Mouse (Mus musculus) megakaryocyte progenitor cell, adult 5-6 weeks (primary cell): Measurements from ENCODE around the gene Gm20388. TPM values are rescaled to one million over a fixed set of nuclear protein-coding genes. Genes with fewer than 3 reads are reported as not detected.
A peak's percentile ranks its signal among the peaks of the same experiment; 100 is the strongest.

Experiments
- ATAC-seq: replicated peaks from 2 replicates; pipeline ENCODE4 v1.8.0; 2016; ENCODE audit warnings: mild to moderate bottlenecking, moderate TSS enrichment, inconsistent platforms; ENCODE audit not compliant: poor library complexity
- total RNA-seq, 2 experiments: library from RNA; stranded (forward) in 1 of 2; stranded (reverse) in 1 of 2; fragments of 157-497, 149-512 nt in 1 of 2; fragments of 200-1000 nt in 1 of 2; gene quantifications; 2 replicates each; pipeline versions ENCODE4 v1.2.3 to v1.2.4; 2015 to 2017

Gene Gm20388
- total RNA-seq, 2 experiments from 2014 or later: 18.6 TPM; not detected in 1

GRCm38 (mm10) chr8:124317821-124318220 is 4407.2 kb downstream of the Gm20388 start:
- ATAC-seq: peak; percentile 40

GRCm38 (mm10) chr8:124318612-124319315 is 4408.1 kb downstream of the Gm20388 start:
- peak; percentile 47 for ATAC-seq

DNA sequence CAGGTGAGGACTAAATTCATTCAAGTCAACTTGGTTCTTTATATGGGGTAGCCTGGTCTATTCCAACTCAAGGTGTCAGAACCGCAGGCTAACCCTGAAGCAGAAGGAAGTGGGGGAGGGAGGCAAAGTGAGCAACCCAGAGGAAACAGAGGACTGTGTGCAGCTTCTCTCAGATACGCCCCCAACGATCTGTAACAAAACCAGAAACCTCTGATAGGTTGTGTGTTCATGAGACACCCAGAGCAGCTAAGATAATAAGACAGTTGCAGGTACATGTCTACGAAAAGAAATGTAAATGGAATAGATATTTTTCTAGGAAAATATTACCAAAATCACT is 4408.6 kb downstream of the Gm20388 start:
- ATAC-seq: 0 out of 2 replicates have a peak, but pooled peaks have one; percentile 10

- ATAC-seq: no peak
Measured at GRCm38 (mm10) chr8:124321227-124321840, 4410.7 kb downstream of the Gm20388 start.

GRCm38 (mm10) chr8:124323356-124323755 is 4412.7 kb downstream of the Gm20388 start:
- no peak for ATAC-seq

- ATAC-seq: no peak
Measured at GRCm38 (mm10) chr8:124328259-124328658, 4417.6 kb downstream of the Gm20388 start.

DNA sequence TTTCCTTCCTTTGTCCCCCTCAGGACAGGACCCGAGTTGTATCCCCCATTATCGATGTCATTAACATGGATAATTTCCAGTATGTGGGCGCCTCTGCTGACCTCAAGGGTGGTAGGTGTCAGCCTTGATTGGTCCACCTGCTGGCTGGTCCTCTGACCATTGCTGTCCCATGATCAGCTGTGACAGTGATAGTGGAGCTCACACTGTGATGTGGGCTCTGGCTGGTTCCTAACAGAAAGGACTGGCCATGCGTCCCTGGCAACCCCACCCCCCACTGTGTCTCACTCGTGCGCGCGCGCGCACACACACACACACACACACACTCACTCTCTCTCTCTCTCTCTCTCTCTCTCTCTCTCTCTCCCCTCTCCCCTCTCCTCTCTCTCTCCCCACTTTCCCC is 4419.0 kb downstream of the Gm20388 start:
- ATAC-seq: no peak

- ATAC-seq: no peak
Measured at GRCm38 (mm10) chr8:124330433-124330832, 4419.8 kb downstream of the Gm20388 start.

DNA sequence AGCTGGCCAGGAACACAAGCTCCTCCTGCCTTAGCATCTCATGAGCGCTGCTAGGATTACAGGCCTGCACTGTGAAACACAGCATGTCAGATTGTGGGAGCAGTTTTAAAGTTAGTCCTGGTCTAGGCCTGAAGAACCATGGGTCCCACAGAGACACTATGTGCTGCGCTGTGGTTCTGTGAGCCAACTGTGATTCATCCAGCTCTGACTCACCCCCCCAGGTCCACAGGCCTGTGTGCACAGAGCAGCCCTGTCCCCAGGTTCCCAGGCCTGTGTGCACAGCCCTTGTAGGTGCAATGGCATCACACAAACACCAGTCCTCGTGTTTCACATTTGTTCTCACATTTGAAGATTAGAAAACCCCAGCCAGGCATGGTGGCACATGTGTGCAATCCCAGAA is 4420.5 kb downstream of the Gm20388 start:
- no peak for ATAC-seq

DNA sequence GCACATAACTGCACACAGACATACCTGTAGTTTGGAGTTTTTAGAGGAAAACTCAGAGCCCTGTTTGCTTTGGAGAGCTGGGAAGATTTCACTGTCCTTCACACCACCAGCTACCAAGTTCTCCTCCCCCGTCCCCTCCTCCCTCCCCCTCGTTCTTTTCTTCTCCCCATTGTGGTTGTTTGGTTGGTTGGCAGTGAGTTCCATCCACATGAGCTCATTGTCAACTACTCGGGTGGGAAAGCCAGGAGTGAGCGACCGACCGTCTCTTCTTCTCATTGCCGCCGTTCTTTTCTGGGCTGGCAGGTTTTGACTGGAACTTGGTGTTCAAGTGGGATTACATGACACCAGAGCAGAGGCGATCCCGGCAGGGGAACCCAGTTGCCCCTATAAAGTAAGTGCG is 4421.1 kb downstream of the Gm20388 start:
- no peak for ATAC-seq

GRCm38 (mm10) chr8:124336302-124336701 is 4425.7 kb downstream of the Gm20388 start:
- no peak for ATAC-seq

- no peak for ATAC-seq
Measured at GRCm38 (mm10) chr8:124339742-124340141, 4429.1 kb downstream of the Gm20388 start.

DNA sequence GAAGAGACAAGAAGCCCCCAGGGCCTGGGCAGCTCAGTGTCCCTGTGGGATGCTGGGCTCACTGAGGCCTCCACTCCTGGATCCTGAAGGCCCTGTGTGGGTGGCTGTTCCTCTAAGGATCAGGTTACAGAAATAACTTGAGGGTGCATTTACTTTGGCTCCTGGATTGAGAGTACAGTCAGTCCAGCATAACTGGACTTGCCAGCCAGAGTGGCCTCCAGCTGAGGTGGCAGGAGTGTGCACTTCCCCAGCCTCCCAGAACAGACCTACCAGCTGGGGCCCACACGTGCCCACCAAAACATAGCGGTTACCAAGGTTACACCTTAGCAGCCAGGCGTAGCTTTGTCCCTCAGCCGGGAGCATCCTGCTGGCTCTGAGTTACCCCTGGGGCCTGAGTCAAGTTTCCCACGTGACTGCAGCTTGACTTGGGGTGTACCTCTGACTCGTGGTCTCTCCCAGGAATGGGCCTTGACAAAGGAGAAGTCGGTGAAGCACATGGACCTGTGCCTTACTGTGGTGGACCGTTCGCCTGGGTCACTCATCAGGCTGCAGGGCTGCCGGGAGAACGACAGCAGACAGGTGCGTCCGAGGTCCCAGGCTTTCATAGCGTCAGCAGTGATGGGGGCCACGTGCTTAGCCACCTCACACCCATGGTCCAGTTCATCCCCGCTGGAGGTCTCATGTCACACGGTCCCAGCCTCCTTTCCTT is 4429.9 kb downstream of the Gm20388 start:
- ATAC-seq: no peak

GRCm38 (mm10) chr8:124343151-124343550 is 4432.5 kb downstream of the Gm20388 start:
- ATAC-seq: no peak

DNA sequence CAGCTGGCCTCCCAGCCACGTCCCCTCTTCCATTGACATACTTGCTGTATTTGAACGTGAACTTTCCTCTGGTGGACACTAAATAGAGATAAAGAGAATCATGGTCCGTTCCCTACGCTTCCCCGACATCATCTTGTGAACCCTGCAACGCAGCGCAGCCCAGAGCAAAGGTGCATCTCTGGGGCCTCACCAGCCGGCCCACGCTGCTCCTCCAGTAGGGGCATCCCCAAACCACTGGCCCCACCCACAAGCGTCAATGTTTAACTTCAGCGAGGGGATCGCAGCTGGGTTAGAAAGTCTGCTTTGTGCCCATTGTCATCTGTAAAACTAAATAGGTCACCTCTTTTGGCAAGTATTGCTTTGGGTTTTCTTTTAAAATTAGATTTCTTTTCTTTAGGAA is 4433.4 kb downstream of the Gm20388 start:
- no peak for ATAC-seq

DNA sequence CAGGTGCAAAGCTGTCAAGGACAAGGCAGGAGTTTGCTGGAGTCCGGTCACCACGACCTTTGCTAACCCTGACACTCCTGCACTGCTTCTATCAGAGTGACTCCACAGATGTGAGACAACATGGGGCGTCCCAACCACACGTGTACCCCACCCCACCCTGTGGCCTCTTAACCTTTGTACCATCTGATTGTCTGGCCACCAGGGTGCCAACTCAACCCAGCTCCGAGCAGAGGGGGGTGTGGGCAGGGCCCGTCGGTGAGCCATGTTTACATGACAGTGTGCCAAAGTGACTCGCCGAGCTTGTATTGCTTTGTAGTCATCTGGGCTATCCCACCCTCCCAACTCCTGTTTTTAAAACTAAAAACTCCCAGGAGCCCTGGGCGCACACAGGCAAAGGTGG is 4434.5 kb downstream of the Gm20388 start:
- ATAC-seq: no peak

DNA sequence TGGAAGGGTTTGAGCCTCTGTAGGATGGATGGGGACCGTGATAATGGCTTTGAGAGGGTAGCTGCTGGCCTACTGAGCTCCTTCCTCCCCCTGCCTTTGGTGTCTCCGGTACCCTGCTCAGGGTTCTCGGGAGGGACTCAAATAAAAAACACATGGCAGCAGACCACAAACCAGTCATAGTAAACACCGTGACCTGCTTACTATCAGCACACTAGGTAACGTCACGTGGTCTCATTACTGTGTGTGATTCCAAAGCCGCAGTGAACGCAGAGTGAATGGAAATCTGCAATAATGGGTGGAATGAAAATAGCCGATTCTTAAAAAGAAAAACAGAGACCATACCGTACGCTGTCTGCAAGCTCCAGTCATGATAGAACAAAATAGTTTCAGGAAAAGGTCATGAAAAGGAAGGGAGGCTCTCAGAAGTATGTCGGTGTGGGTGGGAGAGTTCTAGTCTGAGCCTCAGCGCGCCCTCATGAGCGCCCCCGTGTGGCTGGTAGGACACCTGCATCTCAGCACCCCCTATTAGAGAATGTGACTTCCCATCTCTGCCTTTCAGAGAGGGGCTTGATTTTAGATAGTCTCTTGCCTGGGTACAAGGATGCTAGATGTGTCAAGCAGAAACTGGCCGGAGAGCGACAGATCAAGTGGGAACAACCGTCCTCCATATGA is 4436.3 kb downstream of the Gm20388 start:
- ATAC-seq: peak; percentile 79

- no peak for ATAC-seq
Measured at GRCm38 (mm10) chr8:124348087-124348486, 4437.4 kb downstream of the Gm20388 start.

GRCm38 (mm10) chr8:124349663-124350062 is 4439.0 kb downstream of the Gm20388 start:
- ATAC-seq: peak; percentile 84

GRCm38 (mm10) chr8:124351636-124352035 is 4441.0 kb downstream of the Gm20388 start:
- ATAC-seq: no peak

DNA sequence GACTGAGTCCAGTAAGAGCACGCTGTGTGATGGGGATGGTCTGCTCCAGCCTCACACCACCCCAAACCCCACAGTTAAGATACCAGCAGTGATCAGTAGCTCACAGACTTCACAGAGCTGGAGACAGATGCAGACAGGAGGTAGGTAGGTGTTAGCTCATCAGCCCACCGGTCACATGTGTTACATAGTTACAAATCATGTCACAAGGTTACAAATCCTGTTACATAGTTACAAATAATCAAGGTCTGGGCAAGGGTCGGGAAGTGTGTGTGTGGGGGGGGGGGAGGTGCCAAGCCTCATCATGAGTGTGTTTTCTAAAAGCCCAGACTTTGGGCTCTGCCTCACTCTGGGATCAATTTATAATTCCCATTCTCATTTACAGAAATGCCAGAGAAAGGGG is 4450.3 kb downstream of the Gm20388 start:
- ATAC-seq: no peak
